Mouse (Mus musculus) thymus, adult 2 months (tissue): ENCODE data around the gene Dlgap1. TPM values are rescaled to one million over a fixed set of nuclear protein-coding genes. Genes with fewer than 3 reads are reported as not detected.

ENCODE experiments used
- DNase-seq: peaks from one replicate; pipeline ENCODE4 v3.0.0; 2021
- H3K27ac ChIP-seq: fragments of 200-500 bp; 2 replicates; pipeline ENCODE4 v1.5.1; 2012; ENCODE audit warnings: low read length, control low read depth; ENCODE audit not compliant: control insufficient read depth, insufficient read depth
- H3K27me3 ChIP-seq: fragments of 200-500 bp; 2 replicates; pipeline ENCODE4 v1.6.1; 2012; ENCODE audit warnings: mild to moderate bottlenecking, low read length, moderate library complexity, mixed read lengths; ENCODE audit not compliant: control insufficient read depth, insufficient read depth
- H3K36me3 ChIP-seq: fragments of 200-500 bp; 2 replicates; pipeline ENCODE4 v1.6.1; 2012; ENCODE audit warnings: mild to moderate bottlenecking, low read length, moderate library complexity; ENCODE audit not compliant: control insufficient read depth, insufficient read depth
- H3K4me1 ChIP-seq: fragments of 200-500 bp; replicated peaks from 2 replicates; pipeline ENCODE4 v1.6.1; 2012; ENCODE audit warnings: low read length; ENCODE audit not compliant: control insufficient read depth, insufficient read depth
- H3K4me3 ChIP-seq: fragments of 200-500 bp; 2 replicates; pipeline ENCODE4 v1.5.1; 2012; ENCODE audit warnings: mild to moderate bottlenecking, low read length, control low read depth, moderate library complexity; ENCODE audit not compliant: control insufficient read depth, insufficient read depth
- CTCF ChIP-seq: fragments of 200-500 bp; IDR thresholded peaks from 2 replicates; pipeline ENCODE4 v1.5.1; 2012; ENCODE audit warnings: mild to moderate bottlenecking, control low read depth, low read length, moderate library complexity, borderline replicate concordance; ENCODE audit not compliant: control insufficient read depth, poor library complexity, insufficient read depth; ENCODE audit errors: extremely low read depth
- POLR2A ChIP-seq: fragments of 200-500 bp; IDR thresholded peaks from 2 replicates; pipeline ENCODE4 v1.6.1; 2012; ENCODE audit warnings: mild to moderate bottlenecking, low read length, control low read depth, moderate library complexity; ENCODE audit not compliant: control insufficient read depth, poor library complexity, insufficient read depth; ENCODE audit errors: extremely low read depth
- WGBS: fragments of 180-500 bp; shearing (Covaris S2); methylation state at CpG from one replicate; pipeline ENCODE4 v1.1.7; 2018; 5-methylcytosine and 5-hydroxymethylcytosine counted together
- polyA plus RNA-seq: library from polyadenylated mRNA; depleted of rRNA; stranded (reverse); fragments of >200 nt; gene quantifications from 2 replicates; pipeline ENCODE4 v1.2.3, GENCODE M21; 2012

Dlgap1 gene
- polyA plus RNA-seq, 1 experiment, result 0.32 TPM

DNA sequence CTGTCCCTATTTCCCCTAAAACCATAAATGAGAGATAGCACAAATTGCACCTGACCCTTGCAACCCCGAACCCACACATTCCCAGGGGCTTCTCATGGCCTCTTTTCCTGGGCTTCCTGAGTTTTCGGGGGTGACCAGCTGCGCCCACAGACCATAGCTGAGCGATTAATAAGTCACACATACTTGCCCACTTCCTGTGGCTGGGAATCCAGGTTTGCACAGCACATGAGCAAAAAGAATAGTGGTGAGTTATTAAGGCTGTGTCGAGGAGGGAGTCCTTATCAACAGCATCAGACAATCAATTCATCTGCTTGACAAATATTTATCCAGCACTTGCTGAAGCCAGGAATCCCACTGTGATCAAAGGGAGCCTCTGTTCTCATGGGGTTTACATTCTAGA, 740.7 kb downstream of the Dlgap1 start:
- DNase-seq, result no peak
- H3K4me3 ChIP-seq, result no peak overlapping the region
- no peaks in the 10 kb centered on the region for H3K36me3 ChIP-seq
- peaks cover 11% of the 10 kb centered on the region for H3K4me1 ChIP-seq
- no peaks in the 10 kb centered on the region; the same call in 1 of the 2 replicates for H3K27me3 ChIP-seq
- TF ChIP-seq CTCF (no peak), POLR2A (no peak)
- 17% methylated on average over 5 of the region's 5 CpGs for WGBS
- H3K27ac ChIP-seq, result no peak overlapping the region

DNA sequence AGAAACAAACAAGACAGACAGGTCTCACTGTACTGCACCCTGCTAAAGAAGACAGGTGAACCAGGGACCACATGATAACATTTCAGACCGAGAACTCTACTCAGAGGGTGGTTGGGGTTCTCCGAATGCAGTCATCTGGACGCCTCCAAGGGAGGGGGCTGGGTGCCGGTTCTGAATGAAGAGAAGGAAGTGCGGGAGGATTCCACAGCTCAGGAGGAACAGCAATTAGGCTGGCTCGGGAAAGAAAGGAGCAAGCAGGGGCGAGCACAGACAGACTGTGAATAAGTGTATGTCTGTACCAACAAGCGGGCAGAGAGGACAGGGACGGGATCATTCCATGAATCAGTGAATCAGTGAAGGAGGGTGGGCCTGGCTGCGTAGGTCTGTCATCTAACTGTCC, 744.6 kb downstream of the Dlgap1 start:
- Histone ChIP-seq H3K4me1 (no peaks in the 10 kb centered on the region), H3K4me3 (no peak overlapping the region), H3K27ac (no peak overlapping the region), H3K36me3 (no peaks in the 10 kb centered on the region), H3K27me3 (no peaks in the 10 kb centered on the region; the same call in 1 of the 2 replicates)
- TF ChIP-seq CTCF (no peak), POLR2A (no peak)
- WGBS, result 94% methylated on average over 10 of the region's 10 CpGs
- DNase-seq, result no peak

DNA sequence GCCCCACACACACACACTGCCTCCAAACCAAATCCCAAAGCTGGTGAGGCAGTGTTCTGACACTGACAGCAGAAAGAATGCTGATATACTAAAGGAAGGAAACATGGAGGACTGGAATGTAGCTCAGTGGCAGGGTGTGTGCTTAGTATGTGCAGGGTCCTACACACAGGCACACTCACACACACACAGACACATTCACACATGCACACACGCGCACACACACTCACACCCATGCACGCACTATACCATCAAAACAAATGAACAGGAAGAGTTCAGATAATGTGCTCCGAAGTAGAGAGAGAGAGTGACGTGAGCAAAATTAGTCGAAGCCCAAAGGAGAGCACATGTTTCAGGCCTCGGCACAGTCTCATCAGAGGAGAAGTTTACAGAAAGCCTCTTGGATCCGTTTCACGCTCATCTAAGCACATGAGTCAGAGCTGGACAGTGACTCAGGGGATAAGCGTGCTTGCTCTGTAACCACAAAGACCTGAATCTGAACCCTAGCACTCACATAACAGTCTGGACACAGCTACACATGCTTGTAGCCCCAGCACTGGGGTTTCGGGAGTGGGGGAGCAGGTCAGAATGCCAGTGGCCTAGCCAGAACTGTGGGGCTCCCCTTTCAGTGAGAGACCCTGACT, 750.9 kb downstream of the Dlgap1 start:
- no peaks in the 10 kb centered on the region for H3K4me1 ChIP-seq
- DNase-seq, result no peak
- WGBS, result 92% methylated on average over 11 of the region's 11 CpGs
- no peaks in the 10 kb centered on the region for H3K36me3 ChIP-seq
- no peak for TF ChIP-seq CTCF
- no peak for TF ChIP-seq POLR2A
- H3K4me3 ChIP-seq, result no peak overlapping the region
- H3K27me3 ChIP-seq, result no peaks in the 10 kb centered on the region
- no peak overlapping the region for H3K27ac ChIP-seq

DNA sequence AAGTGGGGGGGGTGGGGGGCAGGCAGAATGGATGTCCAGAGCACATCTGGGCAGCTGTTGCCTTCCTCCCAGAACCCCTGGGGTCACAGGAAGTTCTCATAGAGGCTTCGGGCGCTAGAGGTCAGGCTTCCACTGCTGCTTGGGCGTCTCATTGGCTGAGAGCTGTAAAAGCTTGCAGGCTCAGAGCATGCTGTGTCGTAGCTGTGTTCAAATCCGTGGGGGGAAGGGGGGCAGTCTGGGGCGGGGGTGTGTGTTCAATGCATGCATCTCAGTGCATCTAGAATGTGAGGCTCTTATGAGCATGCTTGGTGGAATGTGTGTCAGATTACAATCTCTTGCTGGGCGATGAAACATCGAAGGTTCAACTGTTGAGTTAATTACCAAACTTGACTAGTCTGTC, 751.9 kb downstream of the Dlgap1 start:
- H3K27ac ChIP-seq, result no peak overlapping the region
- H3K4me1 ChIP-seq, result no peaks in the 10 kb centered on the region
- TF ChIP-seq CTCF (no peak), POLR2A (no peak)
- no peak overlapping the region for H3K4me3 ChIP-seq
- no peak for DNase-seq
- H3K36me3 ChIP-seq, result no peaks in the 10 kb centered on the region
- H3K27me3 ChIP-seq, result no peaks in the 10 kb centered on the region
- 37% methylated on average over 8 of the region's 8 CpGs for WGBS

DNA sequence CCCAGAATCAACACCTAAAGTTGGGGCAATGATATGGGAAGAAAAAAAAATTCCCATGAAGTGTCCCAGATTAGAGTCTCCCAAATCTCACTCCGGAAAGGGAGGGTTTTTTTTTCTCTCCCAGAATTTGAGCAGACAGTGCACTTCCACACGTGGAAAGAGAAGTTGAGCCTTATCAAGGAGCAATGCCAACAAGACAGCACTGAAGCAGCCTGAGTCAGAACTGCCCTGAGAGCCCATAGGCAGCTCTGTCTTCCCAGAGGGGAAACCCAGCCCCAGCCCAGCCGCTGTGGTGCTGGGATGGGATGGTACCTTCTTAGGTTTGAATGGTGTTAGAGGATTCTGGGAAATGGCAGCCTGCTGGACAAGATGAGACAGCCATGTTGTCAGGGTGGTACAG, 753.3 kb downstream of the Dlgap1 start:
- TF ChIP-seq CTCF (no peak), POLR2A (no peak)

DNA sequence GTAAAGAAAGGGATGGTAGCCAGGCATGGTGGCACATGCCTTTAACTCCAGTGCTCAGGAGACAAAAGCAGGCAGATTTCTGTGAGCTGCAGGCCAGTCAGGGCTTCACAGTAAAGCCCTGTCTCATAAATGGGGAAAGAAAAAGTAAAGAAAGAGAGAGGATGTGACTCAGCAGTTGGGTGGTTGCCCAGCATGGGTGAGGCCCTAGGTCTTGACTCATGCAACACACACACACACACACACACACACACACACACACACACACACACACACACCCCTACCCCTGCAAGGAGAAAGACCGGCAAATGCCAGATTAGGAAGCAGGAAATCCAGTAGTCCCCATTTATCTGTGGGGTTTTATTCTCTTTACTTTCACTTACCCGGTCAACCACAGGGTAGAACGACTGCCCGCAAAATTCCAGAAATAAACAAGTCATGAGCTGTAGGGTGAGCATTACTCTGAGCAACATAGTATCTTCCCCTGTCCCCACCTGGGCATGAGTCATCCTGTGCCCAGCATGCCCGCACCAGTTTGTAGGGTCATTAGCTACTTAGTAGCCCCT, 759.9 kb downstream of the Dlgap1 start:
- DNase-seq, result no peak
- 9% methylated on average over 5 of the region's 5 CpGs for WGBS
- TF ChIP-seq CTCF, result no peak
- no peak for TF ChIP-seq POLR2A
- no peaks in the 10 kb centered on the region for H3K36me3 ChIP-seq
- H3K4me3 ChIP-seq, result no peak overlapping the region
- H3K4me1 ChIP-seq, result no peaks in the 10 kb centered on the region
- H3K27me3 ChIP-seq, result no peaks in the 10 kb centered on the region
- H3K27ac ChIP-seq, result no peak overlapping the region

More for the DNA sequence above, 753.3 kb downstream of the Dlgap1 start:
- Histone ChIP-seq H3K27ac (no peak overlapping the region), H3K36me3 (no peaks in the 10 kb centered on the region), H3K4me3 (no peak overlapping the region), H3K4me1 (no peaks in the 10 kb centered on the region), H3K27me3 (no peaks in the 10 kb centered on the region)
- DNase-seq, result no peak
- WGBS, result 84% methylated on average over 3 of the region's 3 CpGs
